Mouse (Mus musculus) layer of hippocampus, postnatal 10 days (tissue): ENCODE measurements around the gene Ppargc1a. TPM values are rescaled to one million over a fixed set of nuclear protein-coding genes. Genes with fewer than 3 reads are reported as not detected.

Experiments
- DNase-seq, 2 experiments: peaks; one replicate each; pipeline ENCODE4 v3.0.0; 2021; ENCODE audit warnings: low spot score in 2 of 2
- total RNA-seq, 2 experiments: library from RNA; stranded (reverse); gene quantifications; 2 replicates each; pipeline ENCODE4 v1.2.3; 2021

Gene Ppargc1a
- total RNA-seq, 2 experiments from 2014 or later = 41.0 to 49.1 TPM

- no peak for DNase-seq
Measured at GRCm38 (mm10) chr5:51517440-51518187, 49.9 kb downstream of the Ppargc1a start.

GRCm38 (mm10) chr5:51504654-51505053 is 62.9 kb downstream of the Ppargc1a start:
- no peak for DNase-seq

GRCm38 (mm10) chr5:51497910-51498517 is 69.5 kb downstream of the Ppargc1a start:
- DNase-seq = no peak

- DNase-seq = peak in 1 of 2 experiments; percentile 14
Measured at GRCm38 (mm10) chr5:51495446-51495845, 72.1 kb downstream of the Ppargc1a start.

- DNase-seq = no peak
Measured at GRCm38 (mm10) chr5:51494358-51494876, 73.1 kb downstream of the Ppargc1a start.

- no peak for DNase-seq
Measured at GRCm38 (mm10) chr5:51483768-51484167, 83.8 kb downstream of the Ppargc1a start.

GRCm38 (mm10) chr5:51479859-51480258 is 87.7 kb downstream of the Ppargc1a start:
- DNase-seq = no peak

- DNase-seq = no peak
Measured at GRCm38 (mm10) chr5:51479456-51479855, 88.1 kb downstream of the Ppargc1a start.

- no peak for DNase-seq
Measured at GRCm38 (mm10) chr5:51478319-51478994, 89.1 kb downstream of the Ppargc1a start.

GRCm38 (mm10) chr5:51477140-51477539 is 90.4 kb downstream of the Ppargc1a start:
- no peak for DNase-seq

GRCm38 (mm10) chr5:51475034-51475541 is 92.4 kb downstream of the Ppargc1a start:
- DNase-seq = no peak

GRCm38 (mm10) chr5:51471614-51472013 is 95.9 kb downstream of the Ppargc1a start:
- no peak for DNase-seq

- DNase-seq = no peak
Measured at GRCm38 (mm10) chr5:51466036-51466435, 101.5 kb downstream of the Ppargc1a start.

GRCm38 (mm10) chr5:51452033-51452432 is 115.5 kb downstream of the Ppargc1a start:
- no peak for DNase-seq

- no peak for DNase-seq
Measured at GRCm38 (mm10) chr5:51447631-51448030, 119.9 kb downstream of the Ppargc1a start.

- no peak for DNase-seq
Measured at GRCm38 (mm10) chr5:51446299-51447090, 121.0 kb downstream of the Ppargc1a start.

- no peak for DNase-seq
Measured at GRCm38 (mm10) chr5:51445726-51446125, 121.8 kb downstream of the Ppargc1a start.

GRCm38 (mm10) chr5:51439773-51440172 is 127.8 kb downstream of the Ppargc1a start:
- DNase-seq = no peak

- no peak for DNase-seq
Measured at GRCm38 (mm10) chr5:51433905-51434304, 133.6 kb downstream of the Ppargc1a start.

GRCm38 (mm10) chr5:51432532-51432931 is 135.0 kb downstream of the Ppargc1a start:
- DNase-seq = no peak

- no peak for DNase-seq
Measured at GRCm38 (mm10) chr5:51432031-51432430, 135.5 kb downstream of the Ppargc1a start.
